Comparison of ENCODE assay signal across 21 mouse cellular contexts in the genomic region with DNA sequence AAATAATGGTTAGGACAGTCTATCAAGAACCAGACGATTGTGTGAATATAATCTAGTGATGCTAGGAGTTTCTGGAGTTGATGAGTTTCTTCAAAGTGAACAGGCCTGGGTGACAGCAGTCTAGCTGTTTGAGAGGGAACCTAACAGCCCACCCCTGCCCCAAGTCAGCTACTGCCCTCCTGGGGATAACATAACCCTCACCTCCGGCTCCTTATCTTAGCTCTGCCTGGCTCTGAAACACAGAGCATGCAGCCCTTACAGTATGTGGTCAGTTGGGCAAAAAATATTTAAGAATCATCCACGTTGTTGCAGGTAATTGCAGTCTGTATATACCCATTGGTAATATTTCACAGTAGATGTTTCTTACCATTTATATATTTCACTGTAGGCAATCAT.
"Had no signal": no experiment of that assay in that cellular context is flagged by ENCODE, and none has a peak within 500 bp of the region (broad histone marks: within the 10 kb centered on the region; RNA-seq: fewer than 3 reads in every experiment).

No protein-coding gene starts in this region.

- H3K4me2 ChIP-seq: liver, embryonic 15.5 days; lung, embryonic 15.5 days; midbrain, embryonic 12.5 days; neural tube, embryonic 13.5 days; neural tube, embryonic 15.5 days; stomach, embryonic 15.5 days had no signal

- DNase-seq: lung, adult 2 months; lung, postnatal 14 days; lung, postnatal 36 days; right cerebral cortex, adult 18-20 months; right cerebral cortex, postnatal 25 days; right cerebral cortex, postnatal 4 days; spleen, adult 18-20 months; thymus, adult 2 months; thymus, postnatal 25 days had no signal

- H3K27me3 ChIP-seq: liver, embryonic 15.5 days; lung, embryonic 15.5 days; megakaryocyte, embryonic 14.5 days; midbrain, embryonic 12.5 days; neural tube, embryonic 13.5 days; neural tube, embryonic 15.5 days; stomach, embryonic 15.5 days had no signal

- H3K4me3 ChIP-seq: liver, embryonic 15.5 days; lung, embryonic 15.5 days; megakaryocyte, embryonic 14.5 days; midbrain, embryonic 12.5 days; myocyte; neural tube, embryonic 13.5 days; neural tube, embryonic 15.5 days; stomach, embryonic 15.5 days had no signal

- H3K9ac ChIP-seq: liver, embryonic 15.5 days; lung, embryonic 15.5 days; midbrain, embryonic 12.5 days; neural tube, embryonic 13.5 days; neural tube, embryonic 15.5 days; stomach, embryonic 15.5 days had no signal

- H3K9me3 ChIP-seq: liver, embryonic 15.5 days; lung, embryonic 15.5 days; megakaryocyte, embryonic 14.5 days; midbrain, embryonic 12.5 days; neural tube, embryonic 13.5 days; neural tube, embryonic 15.5 days; stomach, embryonic 15.5 days had no signal

- H3K27ac ChIP-seq: liver, embryonic 15.5 days; lung, embryonic 15.5 days; macrophage; midbrain, embryonic 12.5 days; neural tube, embryonic 13.5 days; neural tube, embryonic 15.5 days; stomach, embryonic 15.5 days; stomach, postnatal 0 days had no signal

- H3K4me1 ChIP-seq: lung, embryonic 15.5 days; midbrain, embryonic 12.5 days; stomach, embryonic 15.5 days had no signal

- ATAC-seq: lung, postnatal 0 days; midbrain, embryonic 16.5 days had no signal

- H3K36me3 ChIP-seq: lung, embryonic 15.5 days; midbrain, embryonic 12.5 days; neural tube, embryonic 13.5 days; neural tube, embryonic 15.5 days; stomach, embryonic 15.5 days had no signal
